Mouse (Mus musculus): Measurements from ENCODE around the gene Tfeb.

The Tfeb gene

GRCm38 (mm10) chr17:47736856-47737255, at the start of gene Tfeb:
Tfeb (plus strand) TSS chr17:47737030.
- Histone ChIP-seq H3K27me3 (ENCODE audit: control insufficient read depth, insufficient read depth, low read length, poor library complexity, severe bottlenecking) (no peaks in the 10 kb centered on the region), H3K36me3 (ENCODE audit: control insufficient read depth, insufficient read depth, low read length, poor library complexity, severe bottlenecking) (no peaks in the 10 kb centered on the region; the same call in 1 of the 2 replicates)
- DNase-seq (ENCODE audit: low read depth, low spot score): peak; percentile 96

GRCm38 (mm10) chr17:47687409-47688343, 49.2 kb upstream of the Tfeb start:
- DNase-seq (ENCODE audit: low read depth, low spot score): peak; percentile 96
- H3K36me3 ChIP-seq (ENCODE audit: control insufficient read depth, insufficient read depth, low read length, poor library complexity, severe bottlenecking): no peaks in the 10 kb centered on the region
- H3K27me3 ChIP-seq (ENCODE audit: control insufficient read depth, insufficient read depth, low read length, poor library complexity, severe bottlenecking): no peaks in the 10 kb centered on the region

- no peak for DNase-seq (ENCODE audit: low read depth, low spot score)
- Histone ChIP-seq H3K27me3 (ENCODE audit: control insufficient read depth, insufficient read depth, low read length, poor library complexity, severe bottlenecking) (no peaks in the 10 kb centered on the region), H3K36me3 (ENCODE audit: control insufficient read depth, insufficient read depth, low read length, poor library complexity, severe bottlenecking) (no peaks in the 10 kb centered on the region)
Measured at GRCm38 (mm10) chr17:47688344-47688607, 48.6 kb upstream of the Tfeb start, which contains the start of gene Tomm6. Tomm6 (minus strand) TSS chr17:47688386.

GRCm38 (mm10) chr17:47688608-47689575, 47.9 kb upstream of the Tfeb start, which contains the start of gene Frs3:
Frs3 (plus strand) TSS chr17:47689030.
- peak; percentile 54 for DNase-seq (ENCODE audit: low read depth, low spot score)
- Histone ChIP-seq H3K27me3 (ENCODE audit: control insufficient read depth, insufficient read depth, low read length, poor library complexity, severe bottlenecking) (no peaks in the 10 kb centered on the region), H3K36me3 (ENCODE audit: control insufficient read depth, insufficient read depth, low read length, poor library complexity, severe bottlenecking) (no peaks in the 10 kb centered on the region)

- H3K36me3 ChIP-seq (ENCODE audit: control insufficient read depth, insufficient read depth, low read length, poor library complexity, severe bottlenecking): no peaks in the 10 kb centered on the region
- no peaks in the 10 kb centered on the region for H3K27me3 ChIP-seq (ENCODE audit: control insufficient read depth, insufficient read depth, low read length, poor library complexity, severe bottlenecking)
- DNase-seq (ENCODE audit: low read depth, low spot score): no peak
Measured at GRCm38 (mm10) chr17:47689894-47690293, 46.9 kb upstream of the Tfeb start.

- no peak for DNase-seq (ENCODE audit: low read depth, low spot score)
- Histone ChIP-seq H3K36me3 (ENCODE audit: control insufficient read depth, insufficient read depth, low read length, poor library complexity, severe bottlenecking) (no peaks in the 10 kb centered on the region), H3K27me3 (ENCODE audit: control insufficient read depth, insufficient read depth, low read length, poor library complexity, severe bottlenecking) (no peaks in the 10 kb centered on the region)
Measured at GRCm38 (mm10) chr17:47691650-47692049, 45.2 kb upstream of the Tfeb start.

GRCm38 (mm10) chr17:47693671-47694441, 43.0 kb upstream of the Tfeb start:
- peak; percentile 9 for DNase-seq (ENCODE audit: low read depth, low spot score)
- H3K36me3 ChIP-seq (ENCODE audit: control insufficient read depth, insufficient read depth, low read length, poor library complexity, severe bottlenecking): no peaks in the 10 kb centered on the region
- no peaks in the 10 kb centered on the region for H3K27me3 ChIP-seq (ENCODE audit: control insufficient read depth, insufficient read depth, low read length, poor library complexity, severe bottlenecking)

- no peaks in the 10 kb centered on the region for H3K27me3 ChIP-seq (ENCODE audit: control insufficient read depth, insufficient read depth, low read length, poor library complexity, severe bottlenecking)
- DNase-seq (ENCODE audit: low read depth, low spot score): no peak
- H3K36me3 ChIP-seq (ENCODE audit: control insufficient read depth, insufficient read depth, low read length, poor library complexity, severe bottlenecking): no peaks in the 10 kb centered on the region
Measured at GRCm38 (mm10) chr17:47694442-47694502, 42.6 kb upstream of the Tfeb start, which contains the start of gene Gm21981. Gm21981 (minus strand) TSS chr17:47694455.

- DNase-seq (ENCODE audit: low read depth, low spot score): peak; percentile 96
- no peaks in the 10 kb centered on the region for H3K36me3 ChIP-seq (ENCODE audit: control insufficient read depth, insufficient read depth, low read length, poor library complexity, severe bottlenecking)
Measured at GRCm38 (mm10) chr17:47694503-47695336, 42.1 kb upstream of the Tfeb start, which contains the start of gene Prickle4. Prickle4 (minus strand) TSS chr17:47694736.

GRCm38 (mm10) chr17:47695337-47695710, 41.5 kb upstream of the Tfeb start:
- peak; percentile 23 for DNase-seq (ENCODE audit: low read depth, low spot score)
- Histone ChIP-seq H3K36me3 (ENCODE audit: control insufficient read depth, insufficient read depth, low read length, poor library complexity, severe bottlenecking) (no peaks in the 10 kb centered on the region), H3K27me3 (ENCODE audit: control insufficient read depth, insufficient read depth, low read length, poor library complexity, severe bottlenecking) (no peaks in the 10 kb centered on the region)

More at GRCm38 (mm10) chr17:47694503-47695336, 42.1 kb upstream of the Tfeb start, which contains the start of gene Prickle4:
- H3K27me3 ChIP-seq (ENCODE audit: control insufficient read depth, insufficient read depth, low read length, poor library complexity, severe bottlenecking): no peaks in the 10 kb centered on the region

GRCm38 (mm10) chr17:47698156-47698555, 38.7 kb upstream of the Tfeb start:
- Histone ChIP-seq H3K36me3 (ENCODE audit: control insufficient read depth, insufficient read depth, low read length, poor library complexity, severe bottlenecking) (no peaks in the 10 kb centered on the region), H3K27me3 (ENCODE audit: control insufficient read depth, insufficient read depth, low read length, poor library complexity, severe bottlenecking) (no peaks in the 10 kb centered on the region)
- no peak for DNase-seq (ENCODE audit: low read depth, low spot score)

- DNase-seq (ENCODE audit: low read depth, low spot score): no peak
- H3K27me3 ChIP-seq (ENCODE audit: control insufficient read depth, insufficient read depth, low read length, poor library complexity, severe bottlenecking): no peaks in the 10 kb centered on the region
- H3K36me3 ChIP-seq (ENCODE audit: control insufficient read depth, insufficient read depth, low read length, poor library complexity, severe bottlenecking): no peaks in the 10 kb centered on the region
Measured at GRCm38 (mm10) chr17:47699055-47699454, 37.8 kb upstream of the Tfeb start.

- DNase-seq (ENCODE audit: low read depth, low spot score): no peak
- no peaks in the 10 kb centered on the region for H3K36me3 ChIP-seq (ENCODE audit: control insufficient read depth, insufficient read depth, low read length, poor library complexity, severe bottlenecking)
- H3K27me3 ChIP-seq (ENCODE audit: control insufficient read depth, insufficient read depth, low read length, poor library complexity, severe bottlenecking): no peaks in the 10 kb centered on the region
Measured at GRCm38 (mm10) chr17:47701793-47702192, 35.0 kb upstream of the Tfeb start.

All from splenic B cell, adult 2 months (primary cell).